Mouse (Mus musculus) kidney, postnatal 0 days (tissue): ENCODE results near the gene Rfx7. TPM values are rescaled to one million over a fixed set of nuclear protein-coding genes. Genes with fewer than 3 reads are reported as not detected.

Experiments
- ATAC-seq: fragments of 200-750 bp; cut with Nextera tagmentation; replicated peaks from 2 replicates; pipeline ENCODE4 v1.8.0; 2017; ENCODE audit warnings: low read depth, moderate number of reproducible peaks, moderate TSS enrichment, moderate library complexity; ENCODE audit not compliant: low FRiP score
- DNase-seq: peaks from one replicate; pipeline ENCODE4 v3.0.0-alpha.2; 2016; ENCODE audit warnings: low spot score
- H3K27ac ChIP-seq: fragments of 300-500 bp; sonication (generic); 2 replicates; pipeline ENCODE4 v1.5.1; 2014; ENCODE audit warnings: mild to moderate bottlenecking
- H3K27me3 ChIP-seq: fragments of 300-500 bp; sonication (generic); 2 replicates; pipeline ENCODE4 v1.6.1; 2014; ENCODE audit warnings: low read length, mixed read lengths; ENCODE audit not compliant: insufficient read depth
- H3K36me3 ChIP-seq: fragments of 300-500 bp; sonication (generic); 2 replicates; pipeline ENCODE4 v1.6.1; 2014; ENCODE audit warnings: low read length, mixed read lengths; ENCODE audit not compliant: insufficient read depth
- H3K4me1 ChIP-seq: fragments of 300-500 bp; sonication (generic); replicated peaks from 2 replicates; pipeline ENCODE4 v1.6.1; 2014; ENCODE audit warnings: antibody characterized with exemption, low read length, mixed read lengths; ENCODE audit not compliant: insufficient read depth
- H3K4me2 ChIP-seq: fragments of 300-500 bp; sonication (generic); 2 replicates; pipeline ENCODE4 v1.6.1; 2014; ENCODE audit warnings: mild to moderate bottlenecking, low read length, moderate library complexity, mixed read lengths
- H3K4me3 ChIP-seq: fragments of 300-500 bp; sonication (generic); replicated peaks from 2 replicates; pipeline ENCODE4 v1.5.1; 2014; ENCODE audit warnings: low read depth, low read length
- H3K9ac ChIP-seq: fragments of 300-500 bp; sonication (generic); 2 replicates; pipeline ENCODE4 v1.6.1; 2014; ENCODE audit warnings: low read depth, low read length
- H3K9me3 ChIP-seq: fragments of 300-500 bp; sonication (generic); replicated peaks from 2 replicates; pipeline ENCODE4 v1.6.1; 2016; ENCODE audit warnings: low read length, inconsistent platforms, mixed read lengths
- CTCF ChIP-seq: IDR thresholded peaks from 2 replicates; pipeline ENCODE4 v1.5.1; 2016; ENCODE audit warnings: antibody characterized with exemption, low read depth, mild to moderate bottlenecking, moderate library complexity
- WGBS: fragments of 180-500 bp; shearing (Covaris S2); extraction: QIAGEN DNeasy Blood & Tissue Kit; methylation state at CpG from one replicate; pipeline ENCODE4 v1.1.7; 2014; 5-methylcytosine and 5-hydroxymethylcytosine counted together
- polyA plus RNA-seq: library from polyadenylated mRNA; unstranded; fragments of >200 nt; fragmentation: Nextera tagmentation; extraction: Ambion mirVana; gene quantifications from 2 replicates; pipeline ENCODE4 v1.2.1, GENCODE M21; 2015

Gene Rfx7
- polyA plus RNA-seq, 1 experiment from 2014 or later, result 9.6 TPM

- H3K27me3 ChIP-seq, result no peaks in the 10 kb centered on the region
- H3K4me1 ChIP-seq, result peaks cover 8% of the 10 kb centered on the region; the same call in 1 of the 2 replicates
- no peaks in the 10 kb centered on the region for H3K9me3 ChIP-seq
- H3K27ac ChIP-seq, result no peak overlapping the region
- no peak overlapping the region for H3K4me3 ChIP-seq
- DNase-seq (no peak), ATAC-seq (no peak)
- H3K9ac ChIP-seq, result no peak overlapping the region
- no peak for TF ChIP-seq CTCF
- 49% methylated on average over 1 of the region's 1 CpGs for WGBS
- H3K4me2 ChIP-seq, result no peak overlapping the region
- H3K36me3 ChIP-seq, result no peaks in the 10 kb centered on the region
Observed at GRCm38 (mm10) chr9:72632198-72632597, 100.2 kb downstream of the Rfx7 start.

GRCm38 (mm10) chr9:72635134-72635533 lies 103.1 kb downstream of the Rfx7 start:
- TF ChIP-seq CTCF, result peak; percentile 86
- Histone ChIP-seq H3K9me3 (no peaks in the 10 kb centered on the region), H3K4me1 (peaks cover 3% of the 10 kb centered on the region; the same call in 1 of the 2 replicates), H3K4me3 (no peak overlapping the region), H3K4me2 (no peak overlapping the region), H3K27ac (no peak overlapping the region), H3K9ac (no peak overlapping the region), H3K27me3 (no peaks in the 10 kb centered on the region), H3K36me3 (no peaks in the 10 kb centered on the region)
- DNase-seq, result peak; percentile 92
- no peak for ATAC-seq

- ATAC-seq, result no peak
Observed at GRCm38 (mm10) chr9:72636547-72636946, 104.5 kb downstream of the Rfx7 start.

GRCm38 (mm10) chr9:72637243-72637642 lies 105.2 kb downstream of the Rfx7 start:
- no peak overlapping the region for H3K9ac ChIP-seq
- H3K4me3 ChIP-seq, result no peak overlapping the region
- H3K36me3 ChIP-seq, result no peaks in the 10 kb centered on the region
- WGBS, result 76% methylated on average over 8 of the region's 8 CpGs
- DNase-seq (no peak), ATAC-seq (no peak)
- peaks cover 13% of the 10 kb centered on the region for H3K4me1 ChIP-seq
- no peak overlapping the region for H3K27ac ChIP-seq
- H3K4me2 ChIP-seq, result no peak overlapping the region
- H3K9me3 ChIP-seq, result no peaks in the 10 kb centered on the region
- H3K27me3 ChIP-seq, result no peaks in the 10 kb centered on the region
- TF ChIP-seq CTCF, result no peak

More at GRCm38 (mm10) chr9:72636547-72636946, 104.5 kb downstream of the Rfx7 start:
- Histone ChIP-seq H3K9ac (no peak overlapping the region), H3K36me3 (no peaks in the 10 kb centered on the region), H3K27ac (no peak overlapping the region), H3K4me2 (no peak overlapping the region), H3K4me1 (peaks cover 13% of the 10 kb centered on the region), H3K9me3 (no peaks in the 10 kb centered on the region), H3K4me3 (no peak overlapping the region), H3K27me3 (no peaks in the 10 kb centered on the region)
- TF ChIP-seq CTCF, result no peak
- DNase-seq, result no peak
- WGBS, result 77% methylated on average over 7 of the region's 7 CpGs

- H3K4me2 ChIP-seq, result peak overlapping the region; percentile 54
- peak overlapping the region; percentile 23 for H3K4me3 ChIP-seq
- ATAC-seq, result peak; percentile 85
- H3K4me1 ChIP-seq, result peaks cover 19% of the 10 kb centered on the region
- WGBS, result 44% methylated on average over 9 of the region's 9 CpGs
- DNase-seq, result peak; percentile 88
- no peaks in the 10 kb centered on the region for H3K36me3 ChIP-seq
- peak overlapping the region; percentile 99 for H3K27ac ChIP-seq
- TF ChIP-seq CTCF, result no peak
- H3K9me3 ChIP-seq, result no peaks in the 10 kb centered on the region
- no peaks in the 10 kb centered on the region for H3K27me3 ChIP-seq
- H3K9ac ChIP-seq, result peak overlapping the region; percentile 61
Observed at GRCm38 (mm10) chr9:72638951-72639842, 107.2 kb downstream of the Rfx7 start.

- Histone ChIP-seq H3K27me3 (no peaks in the 10 kb centered on the region), H3K9ac (peak overlapping the region; percentile 61), H3K36me3 (no peaks in the 10 kb centered on the region), H3K4me1 (peaks cover 19% of the 10 kb centered on the region), H3K27ac (peak overlapping the region; percentile 99), H3K4me2 (peak overlapping the region; percentile 54), H3K4me3 (peak overlapping the region; percentile 23), H3K9me3 (no peaks in the 10 kb centered on the region)
- ATAC-seq (peak; percentile 94), DNase-seq (peak; percentile 99)
- TF ChIP-seq CTCF, result no peak
- under 1% methylated on average over 27 of the region's 27 CpGs for WGBS
Observed at GRCm38 (mm10) chr9:72639843-72640621, 108.0 kb downstream of the Rfx7 start.
